Mouse (Mus musculus) brain, adult 2 months (tissue): Measurements from ENCODE around the gene Gpr108.

Source experiments
- DNase-seq: peaks from one replicate; pipeline ENCODE4 v3.0.0; 2011; ENCODE audit warnings: low read depth, low spot score

The Gpr108 gene

GRCm38 (mm10) chr17:57271301-57271700, 23.1 kb upstream of the Gpr108 start:
- no peak for DNase-seq

- DNase-seq = no peak
These were observed 19.4 kb upstream of the Gpr108 start for GRCm38 (mm10) chr17:57267556-57268126.

DNA sequence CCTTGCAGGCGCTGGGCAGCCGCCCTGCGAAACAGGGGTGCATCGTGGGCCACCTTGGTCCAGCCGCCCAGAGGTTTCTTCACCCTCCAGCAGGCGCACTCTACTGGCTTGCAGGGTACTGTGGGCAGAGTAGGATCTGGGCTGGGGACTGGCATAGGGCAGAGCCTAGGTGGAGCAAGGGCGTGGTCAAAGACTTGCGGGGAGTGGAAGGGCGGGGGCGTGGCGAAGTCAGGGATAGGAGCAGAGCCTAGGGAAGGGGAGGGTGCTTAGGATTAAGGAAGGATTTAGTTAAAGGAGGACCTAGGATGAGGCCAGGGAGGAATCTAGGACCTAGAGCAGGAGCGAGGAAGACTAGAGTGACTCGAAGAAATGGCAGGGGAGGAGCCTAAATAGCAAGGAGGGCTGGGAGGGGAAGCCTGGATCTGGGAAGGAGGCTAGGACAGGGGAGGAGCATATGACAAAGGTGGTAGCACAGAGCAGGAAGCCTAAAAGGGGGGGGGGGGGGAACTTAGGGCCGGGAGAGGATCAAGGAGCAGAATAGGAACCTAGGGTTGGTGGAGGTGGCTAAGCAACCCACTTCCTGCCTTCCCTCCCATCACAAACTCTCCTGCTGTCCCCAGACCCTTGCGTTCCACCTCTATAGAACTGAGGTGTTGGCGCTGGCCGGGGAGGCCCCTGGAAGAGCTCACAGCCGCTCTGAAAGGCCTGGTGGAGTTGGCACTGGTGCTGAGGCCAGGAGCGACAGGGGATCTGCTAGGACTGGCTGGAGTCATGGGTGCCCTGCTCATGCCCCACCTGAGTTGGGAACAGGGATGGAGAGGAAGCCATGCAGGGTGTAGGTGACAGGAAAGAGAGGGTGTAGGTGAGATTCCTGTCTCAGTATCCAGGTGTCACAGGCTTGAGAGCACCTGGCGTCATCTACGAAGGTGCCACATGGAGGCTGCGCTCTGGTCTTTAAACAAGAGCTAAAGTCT, 17.0 kb upstream of the Gpr108 start:
- DNase-seq = peak; percentile 35

GRCm38 (mm10) chr17:57264164-57264563, 15.9 kb upstream of the Gpr108 start:
- DNase-seq = no peak

DNA sequence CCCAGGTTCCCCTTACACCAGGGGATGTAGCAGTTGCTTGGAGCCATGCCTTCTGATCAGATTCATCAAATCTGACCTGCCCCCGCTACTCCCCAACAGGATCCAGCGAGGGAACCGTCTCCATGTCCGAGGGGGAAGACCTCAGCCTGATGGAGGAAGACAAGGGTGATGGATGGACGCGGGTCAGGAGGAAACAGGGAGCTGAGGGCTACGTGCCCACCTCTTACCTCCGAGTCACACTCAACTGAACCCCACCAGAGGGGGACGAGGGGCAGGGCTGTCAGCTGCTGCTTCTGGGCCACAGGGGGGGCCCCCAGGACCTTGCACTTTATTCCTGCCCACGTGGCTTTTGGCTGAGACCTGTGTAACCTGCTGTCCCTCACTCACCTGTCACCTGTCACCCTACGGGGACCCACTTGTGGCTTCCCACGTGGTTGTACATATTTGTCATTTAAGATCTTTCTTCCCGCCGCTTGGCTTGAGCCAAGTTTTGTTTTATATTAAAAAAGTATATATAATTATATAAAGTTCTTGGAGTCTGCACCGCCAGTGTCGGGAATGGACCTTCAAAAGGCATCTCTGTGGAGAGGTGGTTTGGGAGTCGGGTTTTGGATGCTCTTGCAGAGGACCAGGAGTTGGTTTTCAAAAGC, 14.8 kb upstream of the Gpr108 start:
- DNase-seq = no peak

GRCm38 (mm10) chr17:57261796-57262195, 13.6 kb upstream of the Gpr108 start:
- no peak for DNase-seq

- DNase-seq = no peak
These were observed 13.0 kb upstream of the Gpr108 start for GRCm38 (mm10) chr17:57261286-57261685.

DNA sequence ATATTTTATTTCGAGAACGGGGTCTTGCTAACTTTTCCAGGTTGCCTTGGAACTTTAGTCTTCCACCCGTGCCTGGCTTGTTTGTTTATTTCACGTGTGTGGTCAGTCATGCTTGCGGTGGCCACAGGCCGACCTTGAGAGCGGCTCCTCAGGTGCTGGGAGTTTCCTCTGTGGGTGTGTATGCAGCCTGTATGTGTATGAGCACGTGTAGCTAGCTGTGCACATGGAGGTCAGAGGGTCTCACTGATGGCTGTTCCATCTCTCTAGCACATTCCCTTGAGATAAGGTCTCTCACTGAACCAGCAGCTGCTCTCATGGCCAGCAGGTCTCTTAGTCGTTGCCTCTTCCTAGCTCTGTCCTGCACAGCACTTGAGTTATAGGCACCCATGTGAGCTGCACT, 12.1 kb upstream of the Gpr108 start:
- DNase-seq = no peak

GRCm38 (mm10) chr17:57259742-57260141, 11.5 kb upstream of the Gpr108 start:
- peak; percentile 68 for DNase-seq

DNA sequence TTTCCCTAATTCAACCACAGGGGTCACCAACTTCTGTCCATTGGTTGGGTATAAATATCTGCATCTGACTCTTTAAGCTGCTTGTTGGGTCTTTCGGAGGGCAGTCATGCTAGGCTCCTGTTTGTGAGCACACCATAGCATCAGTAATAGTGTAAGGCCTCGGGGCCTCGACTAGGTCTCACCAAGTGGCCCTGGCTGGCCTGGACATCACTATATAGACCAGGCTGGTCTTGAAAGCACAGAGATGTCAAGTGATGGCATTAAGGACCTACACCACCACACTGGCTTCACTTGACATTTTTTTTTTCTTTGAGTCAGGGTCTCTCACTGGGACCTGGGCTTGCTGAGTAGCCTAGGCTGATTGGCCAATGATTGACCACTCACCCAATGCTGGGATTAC, 9.9 kb upstream of the Gpr108 start:
- no peak for DNase-seq

GRCm38 (mm10) chr17:57256921-57257485, 8.8 kb upstream of the Gpr108 start:
- no peak for DNase-seq

- no peak for DNase-seq
These were observed 7.1 kb upstream of the Gpr108 start for GRCm38 (mm10) chr17:57255354-57255753.

DNA sequence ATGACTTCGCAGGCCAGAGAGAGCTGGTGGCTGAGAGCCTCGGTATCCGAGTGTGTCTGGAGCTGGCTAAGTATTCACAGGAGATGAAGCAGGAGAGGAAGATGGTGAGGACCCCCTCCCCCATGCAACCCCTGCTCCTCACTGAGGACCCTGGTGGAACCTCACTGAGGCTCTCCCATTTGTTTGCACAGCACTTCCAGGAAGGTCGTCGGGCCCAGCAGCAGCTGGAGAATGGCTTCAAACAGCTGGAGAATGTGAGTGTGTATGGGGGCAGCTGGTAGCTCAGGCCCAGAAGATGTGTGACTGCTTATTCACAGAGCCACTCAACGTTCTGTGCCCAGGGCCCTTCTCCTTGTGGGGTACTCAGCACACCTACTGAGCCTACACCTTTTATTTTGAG, 5.1 kb upstream of the Gpr108 start:
- no peak for DNase-seq

DNA sequence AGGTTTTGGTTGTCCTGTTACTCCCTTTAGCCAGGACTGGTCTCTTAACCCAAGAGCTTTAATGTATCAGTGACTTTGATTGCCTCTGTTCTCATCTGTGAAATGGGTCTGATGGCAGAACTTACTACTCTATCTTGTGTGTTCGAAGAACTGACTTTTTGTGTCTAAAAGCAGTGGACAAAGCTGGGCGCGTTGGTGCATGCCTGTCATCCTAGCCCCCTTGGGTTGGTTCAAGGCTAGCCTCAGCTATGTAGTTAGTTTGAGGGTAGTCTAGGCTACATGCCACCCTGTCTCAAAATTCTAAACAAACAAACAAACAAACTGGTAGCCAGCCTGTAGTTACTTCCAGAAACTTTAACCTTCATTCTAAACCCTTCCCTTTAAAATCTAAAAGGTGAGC, 3.2 kb upstream of the Gpr108 start:
- no peak for DNase-seq

DNA sequence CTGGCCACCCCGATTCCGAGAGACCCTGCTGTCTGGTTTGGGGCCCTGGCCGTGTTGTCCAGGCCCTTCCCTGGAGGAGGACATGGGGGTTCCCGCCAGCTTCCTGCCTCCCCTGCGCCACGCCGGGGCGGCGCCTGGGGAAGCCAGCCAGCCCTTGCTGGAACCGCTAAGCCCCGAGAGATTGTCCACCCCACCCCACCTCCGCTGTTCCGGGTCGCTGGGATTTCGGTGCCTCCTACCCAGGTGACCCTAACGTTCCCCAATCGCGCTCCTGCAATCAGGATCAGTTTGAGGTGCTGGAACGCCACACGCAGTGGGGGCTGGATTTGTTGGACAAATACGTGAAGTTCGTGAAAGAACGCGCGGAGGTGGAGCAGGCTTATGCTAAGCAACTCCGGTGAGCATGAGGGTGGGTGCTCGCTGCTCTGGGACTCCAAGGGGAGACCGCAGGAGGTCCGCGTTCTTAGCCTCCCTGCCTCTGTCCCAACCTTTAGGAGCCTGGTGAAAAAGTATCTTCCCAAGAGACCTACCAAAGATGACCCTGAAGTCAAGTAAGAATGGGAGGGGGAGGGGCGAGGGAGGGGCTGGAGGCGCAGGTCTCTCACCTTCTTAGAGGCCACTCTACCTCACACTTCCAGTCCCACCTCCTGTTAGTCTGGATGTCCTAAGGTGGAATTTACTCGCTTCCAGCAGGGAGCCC, 2.4 kb upstream of the Gpr108 start:
- DNase-seq = peak; percentile 74

- peak; percentile 79 for DNase-seq
These were observed 1.2 kb upstream of the Gpr108 start, which contains the start of gene Trip10 for GRCm38 (mm10) chr17:57249186-57250181. Trip10 (plus strand) TSS chr17:57249455.

- DNase-seq = peak; percentile 37
These were observed 525 bp upstream of the Gpr108 start for GRCm38 (mm10) chr17:57248771-57249170.

GRCm38 (mm10) chr17:57247393-57248200, 649 bp downstream of the Gpr108 start:
- DNase-seq = peak; percentile 100

GRCm38 (mm10) chr17:57246663-57247392, 1.4 kb downstream of the Gpr108 start:
- no peak for DNase-seq
